Mouse (Mus musculus): ENCODE results near the gene Atxn2.

The Atxn2 gene

GRCm38 (mm10) chr5:121815867-121816380 lies 104.8 kb downstream of the Atxn2 start:
- no peak for DNase-seq (ENCODE audit: extremely low read depth, low read depth)

GRCm38 (mm10) chr5:121816611-121817010 lies 105.5 kb downstream of the Atxn2 start:
- DNase-seq (ENCODE audit: extremely low read depth, low read depth) = no peak

DNA sequence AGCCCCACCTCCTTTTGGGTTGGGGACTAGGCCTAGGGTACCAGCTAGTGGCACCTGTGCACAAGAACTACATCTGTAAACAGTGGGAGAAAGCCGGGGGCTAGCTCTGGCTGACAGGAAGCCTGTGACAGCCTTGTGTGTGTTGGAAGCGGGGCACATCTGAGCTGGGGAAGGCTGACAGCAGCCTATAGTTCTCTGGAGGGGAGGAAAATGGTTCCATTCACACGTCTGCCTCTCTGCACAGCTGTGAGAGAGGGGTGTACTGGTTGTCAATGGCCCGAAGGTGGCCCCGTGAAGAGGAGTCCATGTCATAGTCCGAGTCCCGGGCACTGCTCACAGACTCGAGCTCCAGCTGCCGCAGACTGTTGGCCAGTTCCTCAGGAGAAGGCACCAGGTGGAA lies 106.4 kb downstream of the Atxn2 start:
- no peak for DNase-seq (ENCODE audit: extremely low read depth, low read depth)

GRCm38 (mm10) chr5:121818401-121818800 lies 107.3 kb downstream of the Atxn2 start:
- no peak for DNase-seq (ENCODE audit: extremely low read depth, low read depth)

DNA sequence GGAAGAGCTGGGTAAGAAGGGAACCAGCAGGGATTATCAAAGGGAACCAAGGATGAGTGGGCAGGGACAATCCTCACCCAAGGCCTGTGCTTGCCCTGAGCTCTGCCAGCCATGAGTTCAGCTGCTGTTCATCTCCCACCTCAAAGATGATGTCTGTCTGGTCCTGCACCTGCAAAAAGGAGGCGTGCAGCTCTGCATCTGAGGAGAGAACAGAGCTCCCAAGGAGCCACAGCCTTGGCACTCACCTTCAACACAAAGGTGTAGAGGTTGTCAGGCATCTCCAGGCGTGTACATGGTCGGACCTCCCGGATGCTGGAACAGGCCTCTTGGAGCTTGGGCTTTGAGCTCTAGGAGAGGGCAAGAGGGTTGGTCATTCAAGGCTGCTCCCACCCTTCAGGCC lies 107.7 kb downstream of the Atxn2 start:
- no peak for DNase-seq (ENCODE audit: extremely low read depth, low read depth)

- DNase-seq (ENCODE audit: extremely low read depth, low read depth) = no peak
These were observed 108.4 kb downstream of the Atxn2 start for GRCm38 (mm10) chr5:121819559-121819958.

- DNase-seq (ENCODE audit: extremely low read depth, low read depth) = no peak
These were observed 109.0 kb downstream of the Atxn2 start for GRCm38 (mm10) chr5:121820161-121820560.

DNA sequence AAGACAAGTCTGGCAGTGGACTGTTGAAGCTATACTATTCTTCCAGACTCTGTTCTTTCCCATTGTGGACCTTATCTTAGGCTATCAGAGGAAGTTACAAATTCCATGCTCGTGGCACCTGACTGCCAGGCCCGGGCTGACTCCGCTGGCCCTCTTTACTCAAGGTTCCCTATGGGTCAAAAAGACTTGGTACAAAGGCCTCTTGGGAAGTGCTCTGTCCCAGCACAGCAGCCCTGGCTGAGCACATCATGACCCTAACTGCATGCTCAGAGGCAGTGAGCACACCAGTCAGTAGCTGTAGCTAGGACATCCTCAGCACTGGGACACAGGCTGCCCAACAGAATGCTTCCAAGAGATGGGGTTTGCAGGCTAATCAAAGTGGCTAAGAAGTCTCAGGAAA lies 109.5 kb downstream of the Atxn2 start:
- no peak for DNase-seq (ENCODE audit: extremely low read depth, low read depth)

DNA sequence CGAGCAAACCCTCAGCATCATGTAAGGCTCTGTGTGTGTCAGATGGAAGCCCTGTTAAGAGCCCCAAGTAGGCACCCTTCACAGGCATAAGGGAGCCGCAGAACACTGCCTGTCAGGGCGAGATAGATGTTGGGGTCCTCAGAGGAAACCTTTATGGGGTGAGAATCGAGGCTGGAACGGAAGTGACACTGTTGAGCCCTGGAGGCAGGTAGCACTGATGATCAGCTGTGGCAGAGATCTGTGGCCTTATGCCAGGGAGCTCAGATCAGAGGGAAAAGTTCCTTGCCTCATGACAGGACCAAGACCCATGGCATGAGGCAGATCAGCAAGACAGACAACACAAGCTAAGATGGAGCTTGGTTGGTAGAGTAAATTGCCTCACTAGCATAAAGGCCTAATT lies 110.0 kb downstream of the Atxn2 start:
- DNase-seq (ENCODE audit: extremely low read depth, low read depth) = no peak

DNA sequence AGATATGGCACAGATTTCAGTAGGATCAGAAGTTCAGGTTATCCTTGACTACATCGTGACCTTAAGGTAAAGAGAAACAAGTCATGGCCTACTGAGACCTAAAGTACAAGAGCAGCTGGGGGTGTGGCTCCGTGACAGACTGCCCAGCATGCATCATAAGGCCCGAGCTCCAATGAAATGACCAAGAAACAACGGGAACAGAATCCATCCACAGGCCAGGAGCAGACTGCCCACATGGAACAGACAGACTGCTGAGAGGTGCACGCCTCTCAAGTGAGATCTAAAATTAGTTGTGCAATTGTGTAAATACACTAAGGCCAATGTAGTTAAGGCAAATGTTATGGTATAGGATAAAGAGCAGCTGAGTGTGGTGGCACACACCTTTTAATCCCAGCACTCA lies 110.4 kb downstream of the Atxn2 start:
- no peak for DNase-seq (ENCODE audit: extremely low read depth, low read depth)

DNA sequence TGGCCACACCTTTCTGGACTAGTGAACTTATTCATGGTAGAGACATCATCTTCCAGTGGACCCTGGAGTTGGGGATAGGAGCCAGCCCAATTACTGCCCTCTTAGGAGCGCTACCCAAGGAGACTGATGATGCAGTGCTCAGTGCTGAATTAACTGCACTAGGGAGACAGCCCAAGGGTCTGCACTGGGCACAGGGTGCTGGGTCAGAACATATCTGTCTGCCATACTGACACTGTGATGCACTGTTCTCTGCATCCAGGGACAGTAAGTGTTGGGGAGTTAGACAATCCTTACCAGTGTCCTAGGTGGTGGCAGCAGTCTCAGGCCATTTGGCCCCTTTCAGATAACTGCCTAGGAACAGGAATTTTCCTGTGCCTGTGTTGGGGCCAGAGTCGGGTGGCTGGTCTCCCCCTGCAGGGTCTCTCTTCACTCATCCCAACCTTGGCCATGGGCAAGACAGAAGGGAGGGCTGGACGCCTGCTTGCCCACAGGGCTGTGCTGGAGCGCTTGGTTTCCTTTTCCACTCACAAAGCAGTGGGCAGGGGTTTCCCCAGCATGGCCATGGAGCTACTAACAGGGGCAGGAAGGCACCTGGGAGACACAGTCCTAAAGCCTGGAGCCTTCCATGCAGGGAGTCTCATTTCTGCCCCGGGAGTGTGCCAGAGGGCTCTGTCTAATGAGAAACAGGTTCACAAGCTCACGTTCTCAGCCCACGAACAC lies 111.8 kb downstream of the Atxn2 start:
- DNase-seq (ENCODE audit: extremely low read depth, low read depth) = no peak

GRCm38 (mm10) chr5:121823668-121824067 lies 112.5 kb downstream of the Atxn2 start:
- no peak for DNase-seq (ENCODE audit: extremely low read depth, low read depth)

DNA sequence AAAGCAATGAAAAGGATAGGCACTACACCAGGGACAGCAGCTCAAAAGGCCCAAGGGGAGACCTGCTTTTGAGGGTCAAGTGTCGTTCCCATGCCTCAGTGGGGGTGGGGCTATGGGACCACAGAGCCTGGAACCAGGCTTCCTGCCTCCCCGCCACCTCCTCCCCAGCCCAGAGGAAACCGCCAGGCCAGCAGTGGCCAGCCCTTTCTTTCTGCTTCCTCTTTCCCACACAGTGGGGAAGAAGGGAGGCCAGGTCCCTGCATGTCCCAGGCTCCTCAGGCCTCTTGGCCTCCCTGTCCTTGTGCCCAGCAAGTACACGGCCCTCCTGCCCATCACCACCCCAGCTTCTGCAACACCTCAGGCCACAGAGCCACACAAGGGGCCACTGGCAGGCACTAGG lies 113.0 kb downstream of the Atxn2 start:
- no peak for DNase-seq (ENCODE audit: extremely low read depth, low read depth)

- DNase-seq (ENCODE audit: extremely low read depth, low read depth) = no peak
These were observed 114.5 kb downstream of the Atxn2 start for GRCm38 (mm10) chr5:121825606-121826005.

GRCm38 (mm10) chr5:121827876-121828275 lies 116.7 kb downstream of the Atxn2 start:
- no peak for DNase-seq (ENCODE audit: extremely low read depth, low read depth)

DNA sequence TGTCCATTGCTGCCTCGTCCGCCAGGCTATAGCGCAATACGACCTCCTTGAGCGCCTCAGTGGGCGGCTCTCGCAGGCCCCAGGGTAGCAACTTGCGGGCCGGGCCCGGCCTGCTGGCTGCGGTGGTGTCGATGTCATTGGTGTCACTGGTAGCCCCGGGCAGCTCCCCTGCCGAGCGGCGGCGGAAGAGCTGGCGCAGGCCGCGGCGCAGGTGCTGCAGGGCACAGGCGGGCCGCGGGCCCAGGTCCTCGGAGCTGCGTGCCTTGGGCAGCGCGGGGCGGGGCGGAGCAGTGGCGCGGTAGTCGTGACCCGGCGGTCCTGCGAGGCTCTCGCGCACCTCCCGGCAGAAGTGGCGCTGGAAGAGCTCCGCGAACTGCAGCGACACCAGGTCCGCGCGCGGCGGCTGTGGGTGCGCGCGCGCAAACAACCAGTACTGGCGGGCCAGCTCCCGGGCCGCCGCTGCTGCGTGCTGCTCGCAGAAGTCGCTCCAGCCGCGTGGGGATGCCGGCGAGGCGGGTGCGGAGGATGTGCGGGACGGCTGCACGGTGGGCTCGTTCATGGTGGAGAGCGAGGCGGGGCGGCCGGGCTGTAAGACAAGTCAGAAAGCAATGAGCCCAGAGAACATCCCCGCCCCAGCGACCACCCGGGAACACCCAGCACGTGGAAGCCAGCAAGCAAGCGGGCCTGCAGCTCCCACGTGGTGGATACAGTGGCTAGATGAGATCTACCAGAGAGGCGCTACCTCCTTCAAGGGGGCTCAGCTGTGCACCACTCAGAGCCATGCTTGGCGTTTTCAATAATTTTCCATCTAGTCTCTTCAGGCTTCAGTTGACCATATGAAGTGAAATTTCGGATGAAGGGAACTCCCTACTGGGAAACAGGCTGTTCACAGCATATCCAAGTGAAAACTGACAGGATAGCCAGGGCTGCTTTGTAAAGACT lies 117.6 kb downstream of the Atxn2 start:
- no peak for DNase-seq (ENCODE audit: extremely low read depth, low read depth)

DNA sequence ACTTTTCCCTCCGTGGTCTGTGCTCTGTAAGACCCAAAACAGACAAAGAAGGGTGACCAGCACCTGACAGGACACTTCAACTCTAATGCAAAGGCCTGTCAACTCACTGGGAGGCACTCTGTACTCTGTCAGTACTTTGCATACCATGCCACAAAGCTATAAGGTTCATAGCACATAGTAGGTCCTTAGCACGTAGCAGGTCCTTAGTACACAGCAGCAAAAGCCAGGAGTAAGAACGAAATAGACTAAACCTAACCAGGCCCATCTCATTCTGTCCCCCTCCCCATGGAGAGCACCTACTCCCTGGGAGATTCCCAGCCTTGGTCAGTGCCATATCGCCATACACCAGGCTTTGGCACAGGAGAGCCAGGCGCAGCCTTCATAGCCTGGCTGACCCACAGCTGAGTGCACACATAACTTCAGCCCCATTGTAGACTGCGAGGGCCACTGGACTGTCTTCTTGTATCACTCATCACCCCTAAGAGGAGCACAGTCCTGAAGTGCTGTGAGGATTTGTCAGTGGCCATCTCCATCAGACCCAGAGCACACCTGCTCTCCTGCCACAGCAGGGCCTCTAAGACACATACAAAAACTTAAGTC lies 120.0 kb downstream of the Atxn2 start:
- no peak for DNase-seq (ENCODE audit: extremely low read depth, low read depth)

DNA sequence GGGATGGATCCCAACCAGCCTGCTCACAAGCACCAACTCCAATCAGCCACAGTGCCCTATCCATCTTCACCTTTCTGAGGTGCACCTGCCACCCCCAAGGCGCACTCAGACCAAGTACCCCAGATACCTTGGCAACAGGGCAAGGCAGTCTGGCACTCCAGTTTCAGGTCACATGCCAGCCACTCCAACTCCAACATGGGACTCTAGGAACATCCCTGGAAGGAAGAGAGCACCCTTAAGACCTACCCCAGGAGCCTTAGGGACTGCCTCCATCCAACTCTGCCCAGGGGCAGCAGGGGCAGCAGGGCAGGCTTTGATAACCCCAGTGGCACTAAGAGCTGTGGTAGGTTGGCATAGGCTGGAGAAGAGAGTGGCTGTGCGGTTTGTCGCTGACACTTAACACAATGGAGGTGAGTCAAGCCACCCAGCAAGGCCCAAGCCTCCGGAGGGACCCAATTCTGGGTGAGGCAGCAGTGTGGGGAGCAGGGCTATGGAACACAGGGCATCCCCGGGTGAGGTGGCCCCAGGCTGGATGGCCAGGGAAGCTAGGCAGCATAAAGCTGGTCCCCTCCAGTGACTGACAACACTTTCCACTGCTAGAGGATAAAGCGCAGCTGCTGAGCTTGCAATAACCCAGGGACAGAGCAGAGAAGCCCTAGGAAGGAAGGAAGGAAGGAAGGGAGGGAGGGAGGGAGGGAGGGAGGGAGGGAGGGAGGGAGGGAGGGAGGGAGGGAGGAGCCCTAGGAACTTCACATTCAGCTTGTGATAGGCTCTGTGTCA lies 121.4 kb downstream of the Atxn2 start:
- DNase-seq (ENCODE audit: extremely low read depth, low read depth) = no peak

DNA sequence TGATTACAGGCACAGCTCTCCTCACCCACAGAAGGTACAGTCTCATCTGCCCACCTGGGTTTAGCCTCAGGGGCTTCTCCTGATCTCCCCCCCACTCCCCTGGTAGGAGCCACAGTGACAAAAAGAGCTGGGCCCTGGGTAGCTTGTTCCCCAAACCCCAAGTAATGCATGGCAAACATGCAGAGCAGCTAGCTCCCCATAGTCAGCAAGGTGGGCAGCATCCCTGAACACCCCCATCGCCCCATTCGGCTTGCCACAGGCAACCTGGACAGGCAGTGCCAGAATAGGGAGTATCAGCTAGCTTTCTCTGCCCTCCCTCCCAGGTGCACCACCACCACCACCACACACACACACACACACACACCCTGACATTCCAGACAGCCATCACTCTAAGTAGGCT lies 122.0 kb downstream of the Atxn2 start:
- DNase-seq (ENCODE audit: extremely low read depth, low read depth) = no peak

DNA sequence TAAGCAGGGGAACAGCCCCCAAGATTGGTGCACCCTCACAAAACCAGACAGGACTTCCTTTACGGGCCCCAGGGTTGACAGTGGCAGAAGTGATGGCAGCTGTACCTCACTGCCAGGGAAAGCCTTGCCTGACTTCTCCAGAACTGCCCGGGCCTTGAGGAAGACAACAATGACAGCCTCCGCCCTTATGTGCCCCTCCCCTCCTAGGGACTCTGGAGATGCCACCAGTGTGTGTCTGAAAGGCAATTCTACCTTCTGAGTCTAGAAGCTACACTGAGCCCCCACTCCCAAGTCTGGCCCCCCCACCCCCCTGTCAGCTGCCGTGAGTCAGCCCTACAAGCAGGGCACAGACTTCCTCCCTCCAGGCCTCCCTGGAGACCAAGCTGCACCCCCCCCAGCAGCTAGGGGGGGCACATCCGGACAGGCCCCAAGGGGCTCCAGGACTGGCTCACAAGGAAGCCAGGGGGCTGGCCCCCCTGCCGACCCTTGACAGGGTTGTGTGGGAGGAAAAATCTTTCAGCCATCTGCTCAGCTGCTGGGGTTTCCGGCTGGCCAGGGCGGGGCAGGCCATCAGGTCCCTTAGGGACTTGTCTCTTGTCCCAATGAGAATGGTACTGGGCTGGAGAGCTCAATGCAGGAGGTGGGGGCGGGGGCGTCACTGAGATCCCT lies 122.6 kb downstream of the Atxn2 start:
- no peak for DNase-seq (ENCODE audit: extremely low read depth, low read depth)

- DNase-seq (ENCODE audit: extremely low read depth, low read depth) = no peak
These were observed 123.1 kb downstream of the Atxn2 start for GRCm38 (mm10) chr5:121834241-121834606.

All from MEL-GATA-1-ER (cell line).